Mouse (Mus musculus) heart, adult 2 months (tissue): ENCODE results near the gene Ormdl2. TPM values are rescaled to one million over a fixed set of nuclear protein-coding genes. Genes with fewer than 3 reads are reported as not detected.
"Not testable (repeated sequence)": the region's sequence is repeated elsewhere in the genome, so short reads cannot be mapped to it uniquely, and the experiment has no call there.

Experiments used
- DNase-seq, 2 experiments: peaks; one replicate each; pipeline ENCODE4 v3.0.0; 2021
- H3K27ac ChIP-seq: fragments of 200-600 bp; 2 replicates; pipeline ENCODE4 v1.8.1; 2022
- H3K27me3 ChIP-seq: fragments of 200-500 bp; 2 replicates; pipeline ENCODE4 v1.6.1; 2012; ENCODE audit warnings: mild to moderate bottlenecking, low read length, inconsistent platforms, mixed read lengths; ENCODE audit not compliant: control insufficient read depth, insufficient read depth
- H3K36me3 ChIP-seq: fragments of 200-500 bp; 2 replicates; pipeline ENCODE4 v1.6.1; 2012; ENCODE audit warnings: low read length, inconsistent platforms; ENCODE audit not compliant: control insufficient read depth, insufficient read depth
- H3K4me1 ChIP-seq: fragments of 200-500 bp; 2 replicates; pipeline ENCODE4 v1.6.1; 2011; ENCODE audit warnings: low read length; ENCODE audit not compliant: control insufficient read depth, insufficient read depth
- H3K4me3 ChIP-seq: fragments of 200-600 bp; 2 replicates; pipeline ENCODE4 v1.8.1; 2022
- H3K79me2 ChIP-seq: fragments of 200-500 bp; replicated peaks from 2 replicates; pipeline ENCODE4 v1.6.1; 2012; ENCODE audit warnings: mild to moderate bottlenecking, inconsistent platforms, low read length, moderate library complexity, mixed read lengths; ENCODE audit not compliant: control insufficient read depth, insufficient read depth
- H3K9ac ChIP-seq: fragments of 200-500 bp; 2 replicates; pipeline ENCODE4 v1.6.1; 2012; ENCODE audit warnings: low read depth, mild to moderate bottlenecking, control low read depth, inconsistent platforms, low read length, mixed read lengths
- CTCF ChIP-seq: fragments of 200-600 bp; IDR thresholded peaks from 2 replicates; pipeline ENCODE4 v1.8.1; 2022; ENCODE audit warnings: antibody characterized with exemption, mild to moderate bottlenecking, moderate library complexity
- EP300 ChIP-seq: fragments of 200-500 bp; IDR thresholded peaks from 2 replicates; pipeline ENCODE4 v1.6.1; 2011; ENCODE audit warnings: low read depth, low read length, control low read depth; ENCODE audit not compliant: insufficient read depth
- POLR2A ChIP-seq: fragments of 200-500 bp; IDR thresholded peaks from 2 replicates; pipeline ENCODE4 v1.6.1; 2011; ENCODE audit warnings: mild to moderate bottlenecking, low read depth, low read length, control low read depth; ENCODE audit not compliant: insufficient read depth
- WGBS: fragments of 180-500 bp; shearing (Covaris S2); methylation state at CpG from one replicate; pipeline ENCODE4 v1.1.7; 2018; 5-methylcytosine and 5-hydroxymethylcytosine counted together
- intact Hi-C: fragments of 180-260 bp; cut with DNase I; formaldehyde crosslinking; loops from one replicate; pipeline ENCODE4 v1.15.1; 2025
- polyA plus RNA-seq: library from polyadenylated mRNA; depleted of rRNA; stranded (reverse); fragments of >200 nt; gene quantifications from 2 replicates; pipeline ENCODE4 v1.2.3, GENCODE M21; 2012
- total RNA-seq, 2 experiments: library from RNA; stranded (reverse); gene quantifications; 2 replicates each; pipeline ENCODE4 v1.2.3; 2021

The Ormdl2 gene
- total and polyA plus RNA-seq, 3 experiments = 7.8 to 15.3 (median 8.1) TPM

DNA sequence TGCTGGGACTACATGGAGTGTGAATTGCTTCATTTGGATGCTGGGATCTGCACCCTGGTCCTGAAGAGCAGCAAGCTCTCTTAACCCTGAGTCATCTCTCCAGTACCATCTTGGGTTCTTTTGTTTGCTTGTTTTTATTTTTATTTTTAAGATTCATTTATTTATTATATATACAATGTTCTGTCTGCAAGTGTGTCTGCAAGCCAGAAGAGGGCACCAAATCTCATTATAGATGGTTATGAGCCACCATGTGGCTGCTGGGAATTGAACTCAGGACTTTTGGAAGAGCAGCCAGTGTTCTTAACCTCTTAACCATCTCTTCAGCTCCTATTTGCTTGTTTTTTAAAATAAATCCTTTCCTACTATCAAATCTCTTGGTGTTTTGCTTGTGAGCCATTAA, 16.0 kb upstream of the Ormdl2 start:
- TF ChIP-seq POLR2A (no peak), CTCF (peak; percentile 53), EP300 (no peak)

DNA sequence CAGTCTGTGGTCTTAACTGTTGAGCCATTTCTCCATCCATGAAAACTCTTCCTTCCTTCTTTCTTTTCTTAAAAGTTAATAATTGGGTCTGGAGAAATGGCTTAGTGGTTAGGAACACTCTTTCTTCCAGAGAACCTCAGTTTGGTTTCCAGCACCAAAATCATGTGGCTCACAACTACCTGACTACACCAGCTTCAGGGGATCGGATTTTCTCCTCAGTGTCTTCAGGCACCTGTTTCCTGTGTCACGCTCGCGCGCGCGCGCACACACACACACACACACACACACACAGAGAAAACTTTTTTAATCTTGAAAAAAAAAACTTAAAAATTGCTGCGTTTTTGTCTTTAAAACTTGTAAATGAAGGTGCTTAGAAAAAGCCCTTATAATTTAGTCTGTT, 2.4 kb upstream of the Ormdl2 start:
- Histone ChIP-seq H3K4me3 (no peak overlapping the region), H3K4me1 (peaks cover 4% of the 10 kb centered on the region), H3K27ac (no peak overlapping the region), H3K27me3 (no peaks in the 10 kb centered on the region), H3K9ac (no peak overlapping the region), H3K36me3 (peaks cover 9% of the 10 kb centered on the region), H3K79me2 (peaks cover 3% of the 10 kb centered on the region)
- DNase-seq = no peak
- TF ChIP-seq CTCF = no peak
- TF ChIP-seq POLR2A = no peak
- TF ChIP-seq EP300 = no peak
- intact Hi-C loops = loop anchor here (5.0 kb wide), 1 partner anchor 77 kb away; the partner anchor contains the start of gene Pym1
- 90% methylated on average over 9 of the region's 9 CpGs for WGBS

More for the DNA sequence above, 16.0 kb upstream of the Ormdl2 start:
- peaks cover 2% of the 10 kb centered on the region; the same call in 1 of the 2 replicates for H3K79me2 ChIP-seq
- H3K27ac ChIP-seq = no peak overlapping the region
- H3K27me3 ChIP-seq = no peaks in the 10 kb centered on the region
- no peaks in the 10 kb centered on the region for H3K36me3 ChIP-seq
- DNase-seq = no peak
- intact Hi-C loops = no loop called here
- H3K9ac ChIP-seq = no peak overlapping the region
- no peaks in the 10 kb centered on the region for H3K4me1 ChIP-seq
- H3K4me3 ChIP-seq = no peak overlapping the region

DNA sequence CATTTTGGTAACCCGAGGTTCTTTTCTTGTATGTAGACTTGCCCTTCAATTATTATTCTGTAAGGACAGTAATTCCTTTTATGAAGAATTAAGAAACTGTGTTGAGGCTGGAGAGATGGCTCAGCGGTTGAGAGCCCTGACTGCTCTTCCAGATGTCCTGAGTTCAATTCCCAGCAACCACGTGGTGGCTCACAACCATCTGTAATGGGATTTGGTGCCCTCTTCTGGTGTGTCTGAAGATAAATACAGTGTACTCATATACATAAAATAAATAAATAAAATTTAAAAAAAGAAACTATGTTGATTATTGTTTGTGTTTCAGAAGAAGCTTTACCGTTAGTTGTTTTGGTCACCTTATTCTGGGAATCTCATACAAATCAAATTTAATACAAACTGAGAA, 1.6 kb upstream of the Ormdl2 start:
- 71% methylated on average over 4 of the region's 4 CpGs for WGBS
- peak; percentile 46 for TF ChIP-seq CTCF
- not testable (repeated sequence) for H3K36me3 ChIP-seq, H3K27me3 ChIP-seq, H3K27ac ChIP-seq, DNase-seq, H3K9ac ChIP-seq, H3K4me1 ChIP-seq, H3K79me2 ChIP-seq, H3K4me3 ChIP-seq
- intact Hi-C loops = loop anchor here (5.0 kb wide), 1 partner anchor 76 kb away; the partner anchor contains the start of gene Pym1

DNA sequence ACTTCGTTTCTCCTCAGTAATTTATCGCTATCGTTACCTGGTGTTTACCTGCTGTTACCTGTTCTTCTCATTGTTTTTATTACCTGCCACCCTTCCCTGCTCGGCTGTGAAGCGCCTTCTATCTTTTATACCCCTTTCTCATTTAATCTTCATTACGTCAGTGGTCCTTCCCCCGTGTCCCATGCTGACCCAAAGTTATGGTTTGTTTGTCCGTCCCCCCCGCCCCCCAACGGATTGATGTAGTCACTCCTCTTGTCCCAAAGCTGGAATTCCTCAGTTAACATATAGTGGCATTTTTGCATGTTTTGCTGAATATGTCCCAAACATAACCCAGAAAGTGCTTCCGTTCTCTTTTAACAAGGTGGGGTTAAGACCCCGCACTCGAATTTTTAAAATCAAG, 690 bp upstream of the Ormdl2 start:
- H3K27me3 ChIP-seq = no peaks in the 10 kb centered on the region
- H3K36me3 ChIP-seq = peaks cover 8% of the 10 kb centered on the region
- TF ChIP-seq POLR2A (no peak), CTCF (no peak), EP300 (no peak)
- intact Hi-C loops = loop anchor here (5.0 kb wide), 1 partner anchor 75 kb away; the partner anchor contains the start of gene Pym1
- H3K4me1 ChIP-seq = peaks cover 2% of the 10 kb centered on the region
- H3K79me2 ChIP-seq = peaks cover 2% of the 10 kb centered on the region
- H3K27ac ChIP-seq = peak overlapping the region; percentile 93
- peak overlapping the region; percentile 78 for H3K9ac ChIP-seq
- H3K4me3 ChIP-seq = peak overlapping the region; percentile 98
- 3% methylated on average over 13 of the region's 13 CpGs for WGBS
- no peak for DNase-seq

DNA sequence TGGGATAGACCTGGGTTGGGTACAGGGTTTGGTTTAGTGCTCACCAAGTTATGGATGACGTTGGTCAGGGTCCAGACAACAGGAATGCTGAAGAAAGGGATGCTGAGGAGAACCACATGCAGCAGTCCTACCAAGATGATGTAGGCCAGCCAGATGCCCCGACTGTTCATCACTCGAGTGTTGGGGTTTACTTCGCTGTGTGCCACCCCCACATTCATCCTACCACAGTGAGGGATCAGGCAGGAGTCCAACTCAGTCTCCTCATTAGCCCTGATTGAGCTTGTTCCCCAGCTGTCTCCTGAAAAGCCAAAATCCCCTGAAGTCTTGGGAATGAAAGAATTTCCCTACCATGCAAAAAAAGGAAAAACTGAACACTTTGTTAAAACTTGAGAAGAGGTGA, 1.2 kb downstream of the Ormdl2 start:
- no peak for DNase-seq
- Histone ChIP-seq H3K36me3 (peaks cover 10% of the 10 kb centered on the region), H3K27me3 (no peaks in the 10 kb centered on the region), H3K4me1 (peaks cover 2% of the 10 kb centered on the region), H3K4me3 (no peak overlapping the region), H3K79me2 (peaks cover 2% of the 10 kb centered on the region), H3K9ac (no peak overlapping the region), H3K27ac (no peak overlapping the region)
- intact Hi-C loops = loop anchor here (2.0 to 5.0 kb wide), 2 partner anchors 13 to 73 kb away; partner anchors contain the start of gene Pym1
- no peak for TF ChIP-seq POLR2A
- 86% methylated on average over 4 of the region's 4 CpGs for WGBS

DNA sequence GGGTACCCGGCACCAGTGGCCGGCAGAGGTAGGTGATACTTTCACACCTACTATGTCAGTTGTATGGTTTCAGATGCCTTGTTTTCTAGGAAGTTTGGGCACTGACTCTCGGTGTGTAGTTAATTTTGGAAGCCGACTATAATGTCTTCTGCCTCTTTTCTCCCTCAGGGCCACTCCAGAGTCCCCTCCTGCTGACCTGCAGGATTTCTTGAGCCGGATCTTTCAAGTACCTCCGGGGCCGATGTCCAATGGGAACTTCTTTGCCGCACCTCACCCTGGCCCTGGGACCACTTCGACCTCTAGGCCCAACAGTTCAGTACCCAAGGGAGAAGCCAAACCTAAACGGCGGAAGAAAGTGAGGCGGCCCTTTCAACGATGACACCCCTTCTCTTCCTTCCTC, 4.4 kb downstream of the Ormdl2 start, which contains the start of gene Sarnp:
Gene Sarnp, plus strand, starts transcription at position 301 of the 400 bp plus-strand sequence.
- 83% methylated on average over 13 of the region's 13 CpGs for WGBS
- Histone ChIP-seq H3K4me3 (no peak within 1 kb of the TSS), H3K4me1 (peaks cover 2% of the 10 kb centered on the region), H3K36me3 (peaks cover 5% of the 10 kb centered on the region), H3K27ac (no peak within 1 kb of the TSS), H3K27me3 (no peaks in the 10 kb centered on the region), H3K79me2 (no peaks in the 10 kb centered on the region; the same call in none of the 2 replicates), H3K9ac (no peak within 1 kb of the TSS)
- intact Hi-C loops = no loop called here
- TF ChIP-seq EP300 (no peak), POLR2A (no peak), CTCF (no peak)
- DNase-seq = no peak
